Mouse (Mus musculus) kidney, adult 2 months (tissue): ENCODE measurements at regions not wholly inside any gene's neighbourhood (a gene's known extent, or its start where the extent isn't known, plus 50 kb on each side); places are given as distances from the start of the nearest gene placed in this dataset.

Experiments
- DNase-seq: peaks from one replicate; pipeline ENCODE4 v3.0.0; 2021
- H3K27ac ChIP-seq: fragments of 200-500 bp; 2 replicates; pipeline ENCODE4 v1.5.1; 2012; ENCODE audit warnings: low read depth, low read length, control low read depth, inconsistent platforms; ENCODE audit not compliant: insufficient read depth
- H3K27me3 ChIP-seq: fragments of 200-500 bp; replicated peaks from 2 replicates; pipeline ENCODE4 v1.6.1; 2012; ENCODE audit warnings: mild to moderate bottlenecking, moderate library complexity, low read length, inconsistent platforms; ENCODE audit not compliant: control insufficient read depth, insufficient read depth
- H3K36me3 ChIP-seq: fragments of 200-500 bp; 2 replicates; pipeline ENCODE4 v1.6.1; 2012; ENCODE audit warnings: mild to moderate bottlenecking, moderate library complexity, low read length, inconsistent platforms; ENCODE audit not compliant: control insufficient read depth, insufficient read depth
- H3K4me1 ChIP-seq: fragments of 200-500 bp; 2 replicates; pipeline ENCODE4 v1.6.1; 2011; ENCODE audit warnings: low read length; ENCODE audit not compliant: control insufficient read depth, insufficient read depth
- H3K4me3 ChIP-seq: fragments of 200-500 bp; 2 replicates; pipeline ENCODE4 v1.5.1; 2011; ENCODE audit warnings: mild to moderate bottlenecking, low read depth, low read length, control low read depth; ENCODE audit not compliant: insufficient read depth
- CTCF ChIP-seq: fragments of 200-500 bp; conservative IDR thresholded peaks from 2 replicates; pipeline ENCODE4 v1.5.1; 2011; ENCODE audit warnings: low read depth, mild to moderate bottlenecking, control low read depth, low read length, moderate library complexity, mixed read lengths; ENCODE audit not compliant: insufficient read depth, insufficient read length
- POLR2A ChIP-seq: fragments of 200-500 bp; IDR thresholded peaks from one replicate; pipeline ENCODE4 v1.6.1; 2011; ENCODE audit warnings: low read depth, low read length, control low read depth
- WGBS: fragments of 180-500 bp; shearing (Covaris S2); methylation state at CpG from one replicate; pipeline ENCODE4 v1.1.7; 2018; 5-methylcytosine and 5-hydroxymethylcytosine counted together

DNA sequence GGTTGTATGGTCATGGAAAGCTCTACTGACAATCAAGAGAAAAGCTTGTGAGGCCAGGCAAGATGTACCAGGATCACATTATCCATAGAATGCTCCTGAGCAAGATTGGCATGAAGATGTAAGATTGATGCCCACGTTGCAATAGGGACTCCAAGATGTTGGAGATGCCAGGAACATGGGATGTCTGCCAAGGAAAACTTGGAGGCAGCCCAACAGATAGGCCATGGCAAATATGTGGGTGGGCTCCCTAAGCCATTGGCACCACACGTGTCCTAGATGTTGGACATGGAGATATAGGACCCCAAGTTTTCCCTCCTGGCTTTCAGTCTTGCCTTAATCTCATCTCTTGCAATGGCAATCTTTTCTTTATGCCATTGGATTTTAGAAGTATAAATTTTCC is 506.1 kb upstream of the Plxna2 start:
- Histone ChIP-seq H3K27me3 (no peaks in the 10 kb centered on the region), H3K4me3 (no peak overlapping the region), H3K27ac (no peak overlapping the region), H3K36me3 (no peaks in the 10 kb centered on the region), H3K4me1 (no peaks in the 10 kb centered on the region)
- no peak for DNase-seq
- WGBS = 72% methylated on average over 2 of the region's 2 CpGs
- TF ChIP-seq CTCF (no peak), POLR2A (no peak)

DNA sequence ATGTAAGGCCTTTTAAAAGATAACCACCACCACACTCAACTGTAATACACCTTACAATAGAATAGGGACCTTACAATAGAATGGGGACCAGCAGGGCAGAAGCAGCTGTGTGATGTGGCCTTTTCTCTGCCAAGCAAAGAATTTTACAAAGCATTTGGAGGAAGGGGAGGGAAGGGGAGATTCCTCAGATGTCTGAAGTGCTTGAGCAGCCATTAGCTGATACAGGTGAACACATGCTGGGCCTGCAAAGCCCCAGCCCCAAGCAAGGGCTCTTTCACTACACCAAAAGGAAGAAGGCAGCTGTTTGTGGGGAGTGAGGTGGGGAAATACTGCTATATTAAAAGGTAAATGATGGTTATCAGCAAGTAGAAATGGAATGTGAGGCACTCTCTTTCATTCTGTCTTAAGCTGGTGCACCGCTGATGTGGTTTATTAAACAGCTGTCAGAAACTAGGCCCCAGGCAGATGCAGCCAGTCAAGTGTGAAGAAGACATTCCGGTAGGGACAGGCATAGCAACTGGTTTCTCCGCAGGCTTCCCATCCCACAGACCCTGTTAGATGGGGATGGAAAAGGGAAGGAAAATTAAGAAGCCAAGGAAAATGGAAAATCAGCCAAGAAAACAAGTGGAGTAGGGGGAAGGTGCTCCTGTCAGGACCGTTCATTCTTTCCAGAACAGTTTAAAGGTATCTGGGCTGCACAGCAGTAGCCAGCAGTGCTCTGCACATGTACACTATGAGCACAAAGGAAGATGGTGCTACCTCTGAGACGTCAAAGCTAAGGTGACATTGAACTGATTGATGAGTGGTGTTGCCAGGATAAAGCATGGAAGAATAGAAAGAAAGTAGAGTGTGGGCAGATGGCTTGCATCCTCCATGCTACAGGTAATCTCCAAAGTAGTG is 508.6 kb upstream of the Plxna2 start:
- WGBS = 39% methylated on average over 5 of the region's 5 CpGs
- TF ChIP-seq CTCF = no peak
- TF ChIP-seq POLR2A = no peak

DNA sequence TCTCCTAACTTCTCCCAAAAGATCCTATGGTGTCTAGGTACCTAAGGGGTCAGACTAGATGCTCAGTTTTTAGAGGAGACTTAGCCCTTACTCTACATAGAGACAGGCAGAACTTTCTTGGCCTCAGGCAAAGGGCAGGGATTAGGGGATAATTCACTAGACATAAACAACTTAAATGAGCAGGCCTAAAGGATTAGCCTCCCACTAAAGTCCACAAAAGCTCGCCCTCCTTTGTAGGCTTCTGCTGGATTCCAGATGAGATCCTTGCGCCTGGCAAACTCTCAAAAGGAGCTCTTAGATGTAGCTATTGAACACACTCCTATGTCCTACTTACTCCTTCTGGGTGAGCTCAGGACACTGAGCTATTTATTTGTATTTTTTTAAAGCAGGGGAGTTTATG is 509.9 kb upstream of the Plxna2 start:
- WGBS = 77% methylated on average over 2 of the region's 2 CpGs
- Histone ChIP-seq H3K27ac (no peak overlapping the region), H3K4me3 (no peak overlapping the region), H3K27me3 (no peaks in the 10 kb centered on the region), H3K36me3 (no peaks in the 10 kb centered on the region), H3K4me1 (no peaks in the 10 kb centered on the region)
- TF ChIP-seq CTCF = no peak
- TF ChIP-seq POLR2A = no peak
- DNase-seq = no peak

More for the DNA sequence above, 508.6 kb upstream of the Plxna2 start:
- Histone ChIP-seq H3K36me3 (no peaks in the 10 kb centered on the region), H3K4me1 (no peaks in the 10 kb centered on the region), H3K27ac (no peak overlapping the region), H3K4me3 (no peak overlapping the region), H3K27me3 (no peaks in the 10 kb centered on the region)
- DNase-seq = peak; percentile 8

DNA sequence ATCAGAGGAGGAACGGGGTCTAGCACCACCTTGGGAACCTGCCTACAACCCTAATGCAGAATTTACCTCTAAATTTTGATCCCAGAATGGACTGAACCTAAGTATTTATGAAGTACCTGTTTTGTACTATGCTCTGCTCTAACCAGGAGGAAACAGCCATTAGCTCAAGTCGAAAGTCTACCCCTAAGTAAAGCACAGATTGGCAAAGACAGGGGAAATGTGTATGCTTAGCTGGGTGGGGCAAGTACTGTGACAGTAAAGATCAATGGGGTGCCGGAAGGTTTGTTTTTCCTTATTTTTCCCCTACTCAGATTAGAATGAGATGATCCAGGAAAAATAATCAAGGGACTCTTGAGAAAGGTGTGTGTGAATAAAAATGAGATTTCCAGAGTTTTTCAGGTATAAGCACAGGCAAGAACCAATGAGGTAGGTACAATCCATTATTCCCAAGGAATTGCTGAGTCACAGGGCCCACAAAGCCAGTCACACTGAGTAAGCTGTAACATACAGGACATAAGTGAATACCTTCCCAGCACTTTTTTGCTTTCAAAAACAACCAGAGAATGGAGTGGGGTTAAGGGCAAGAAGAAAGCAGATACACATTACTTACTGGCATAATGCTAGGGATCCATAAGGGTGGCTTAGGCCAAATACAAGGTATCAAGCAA is 510.6 kb upstream of the Plxna2 start:
- no peak for DNase-seq
- Histone ChIP-seq H3K27ac (no peak overlapping the region), H3K4me3 (no peak overlapping the region), H3K36me3 (no peaks in the 10 kb centered on the region), H3K4me1 (no peaks in the 10 kb centered on the region), H3K27me3 (no peaks in the 10 kb centered on the region)
- TF ChIP-seq CTCF (no peak), POLR2A (no peak)
- whole genome bisulfite sequencing = 91% methylated on average over 3 of the region's 3 CpGs

DNA sequence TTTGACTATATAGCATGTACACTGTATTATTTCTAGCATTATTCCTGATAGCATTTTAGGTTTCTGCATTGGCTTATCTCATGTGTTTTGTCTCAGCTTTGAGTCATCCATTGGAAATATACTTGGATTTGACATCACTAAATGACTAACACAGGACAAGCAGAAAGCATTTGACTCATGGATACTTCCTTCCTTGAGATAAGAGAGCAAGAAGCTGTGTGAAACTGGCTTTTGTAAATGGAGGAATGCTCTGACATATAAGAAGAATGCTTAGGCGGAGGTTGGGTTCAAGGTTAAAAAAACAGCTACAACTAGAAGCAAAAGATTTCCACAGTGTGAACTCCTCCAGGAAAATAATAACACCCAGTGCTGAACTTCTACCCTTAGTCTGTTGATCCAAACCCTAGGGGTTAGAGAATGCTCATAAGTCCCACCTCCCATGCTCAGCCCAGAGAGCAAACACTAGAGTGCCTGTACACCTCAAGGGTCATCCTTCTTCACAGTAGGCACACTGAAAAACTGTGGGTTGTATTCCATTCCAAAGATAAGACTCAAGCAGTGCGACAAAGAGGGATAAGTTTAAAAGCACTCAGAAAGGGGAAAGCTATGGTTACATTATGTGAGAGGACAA is 528.0 kb upstream of the Plxna2 start:
- Histone ChIP-seq H3K36me3 (no peaks in the 10 kb centered on the region), H3K4me1 (no peaks in the 10 kb centered on the region), H3K27me3 (no peaks in the 10 kb centered on the region), H3K27ac (no peak overlapping the region), H3K4me3 (no peak overlapping the region)
- WGBS = 56% methylated on average over 2 of the region's 2 CpGs
- no peak for TF ChIP-seq POLR2A
- DNase-seq = no peak

DNA sequence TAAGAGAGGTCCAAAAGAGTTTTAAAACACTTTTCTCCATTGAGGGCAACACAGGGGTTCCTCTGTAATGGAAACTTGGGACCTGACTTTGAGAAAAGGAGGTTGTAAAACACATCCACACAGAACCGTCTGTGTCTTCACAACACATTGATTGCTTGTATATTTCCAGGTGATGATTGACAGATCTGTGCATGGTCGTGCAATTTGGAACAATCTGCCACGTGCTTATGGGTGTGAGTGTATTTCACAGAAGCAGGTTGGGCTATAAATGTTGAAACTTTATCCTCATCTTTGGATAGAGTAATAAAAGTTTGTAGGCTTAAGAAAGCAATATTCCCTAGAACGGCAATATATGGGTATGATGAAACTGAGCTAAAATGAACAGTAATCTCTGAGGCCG is 559.5 kb upstream of the Plxna2 start:
- WGBS = 70% methylated on average over 5 of the region's 5 CpGs
- Histone ChIP-seq H3K27ac (no peak overlapping the region), H3K36me3 (no peaks in the 10 kb centered on the region), H3K27me3 (no peaks in the 10 kb centered on the region), H3K4me3 (no peak overlapping the region), H3K4me1 (no peaks in the 10 kb centered on the region)
- TF ChIP-seq POLR2A = no peak
- no peak for TF ChIP-seq CTCF
- DNase-seq = no peak

GRCm38 (mm10) chr1:194056544-194056943 is 561.5 kb upstream of the Plxna2 start:
- no peak overlapping the region for H3K4me3 ChIP-seq
- no peak for TF ChIP-seq POLR2A
- no peak for TF ChIP-seq CTCF
- 7% methylated on average over 1 of the region's 1 CpGs for WGBS
- no peak overlapping the region for H3K27ac ChIP-seq
- H3K36me3 ChIP-seq = no peaks in the 10 kb centered on the region
- DNase-seq = no peak
- H3K4me1 ChIP-seq = no peaks in the 10 kb centered on the region
- no peaks in the 10 kb centered on the region for H3K27me3 ChIP-seq
